Mouse (Mus musculus) right cerebral cortex, postnatal 36 days (tissue): ENCODE measurements around the gene Zfp282.
A peak's percentile ranks its signal among the peaks of the same experiment; 100 is the strongest.

ENCODE experiments used
- DNase-seq, 2 experiments: peaks; one replicate each; pipeline ENCODE4 v3.0.0; 2022; ENCODE audit warnings: low spot score in 2 of 2, mixed read lengths in 1 of 2

The Zfp282 gene

DNA sequence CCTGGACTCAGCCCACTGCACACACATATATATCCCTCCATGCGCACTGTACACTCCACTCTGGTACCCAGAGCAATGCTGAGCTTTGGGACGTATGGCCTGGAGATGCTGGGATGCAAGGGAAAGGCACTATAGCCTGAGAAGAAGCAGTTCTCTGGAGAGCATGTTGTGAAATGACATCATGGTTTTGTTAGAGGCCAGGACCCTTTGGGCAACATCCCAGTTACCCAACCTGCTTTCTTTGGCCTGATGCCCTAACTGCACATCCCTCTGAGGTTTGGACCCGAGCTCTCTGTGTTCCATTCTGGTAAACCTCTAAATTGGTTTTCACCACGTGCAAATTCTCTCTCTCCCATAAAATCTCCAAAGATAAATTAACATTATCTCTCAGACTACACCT, 26.6 kb downstream of the Zfp282 start:
- no peak for DNase-seq

GRCm38 (mm10) chr6:47904361-47904760, 27.4 kb downstream of the Zfp282 start:
- DNase-seq = no peak

- DNase-seq = no peak
Measured at GRCm38 (mm10) chr6:47904917-47905695, 28.1 kb downstream of the Zfp282 start.

- DNase-seq = no peak
Measured at GRCm38 (mm10) chr6:47906326-47906725, 29.3 kb downstream of the Zfp282 start.

DNA sequence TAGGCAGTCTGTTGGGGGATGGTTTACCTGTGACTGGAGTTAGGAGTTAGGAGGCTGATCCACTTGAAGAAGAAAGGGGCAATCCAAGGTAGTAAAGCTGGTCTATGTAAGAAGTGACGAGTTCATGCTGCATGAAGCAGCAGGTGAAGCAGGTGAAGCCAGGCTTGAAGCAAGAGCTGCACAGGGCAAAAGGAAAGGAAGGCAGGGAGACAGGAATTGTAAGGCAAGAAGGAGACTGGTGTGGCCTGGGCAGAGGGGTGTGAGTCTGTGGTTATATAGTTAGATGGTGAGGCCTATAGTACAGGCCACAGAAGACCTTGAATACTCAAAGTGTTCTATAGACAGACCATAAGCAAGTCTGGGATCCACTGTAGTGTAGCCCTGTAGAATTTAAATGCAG, 32.0 kb downstream of the Zfp282 start:
- DNase-seq = no peak

GRCm38 (mm10) chr6:47911650-47912049, 34.6 kb downstream of the Zfp282 start:
- no peak for DNase-seq

DNA sequence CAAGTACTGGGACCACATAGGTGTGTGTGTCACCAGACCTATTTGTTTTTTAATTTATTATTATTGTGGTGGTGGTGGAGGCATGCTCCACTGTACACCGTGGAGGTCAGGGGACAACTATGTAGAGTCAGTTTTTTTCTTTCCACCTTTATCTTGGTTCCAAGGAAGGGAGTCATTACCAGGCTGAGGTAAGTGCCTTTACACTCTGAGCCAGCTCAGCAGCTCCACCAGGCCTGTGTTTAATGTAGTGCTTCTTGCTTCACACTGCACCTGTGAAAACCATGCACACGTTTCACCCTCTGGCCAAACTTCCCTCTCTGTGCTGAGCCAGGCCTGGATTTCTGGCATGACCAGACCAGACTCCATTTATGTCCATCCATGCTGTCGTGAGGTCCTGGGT, 36.0 kb downstream of the Zfp282 start:
- DNase-seq = no peak

GRCm38 (mm10) chr6:47917051-47917450, 40.0 kb downstream of the Zfp282 start:
- no peak for DNase-seq

- no peak for DNase-seq
Measured at GRCm38 (mm10) chr6:47918768-47919274, 41.8 kb downstream of the Zfp282 start.

- no peak for DNase-seq
Measured at GRCm38 (mm10) chr6:47919646-47920446, 42.8 kb downstream of the Zfp282 start.

GRCm38 (mm10) chr6:47920447-47921340, 43.7 kb downstream of the Zfp282 start, which contains the start of gene Zfp212:
Gene Zfp212 (plus strand): TSS chr6:47920476.
- peak; percentile 86 to 87 for DNase-seq

- DNase-seq = no peak
Measured at GRCm38 (mm10) chr6:47942461-47942860, 65.5 kb downstream of the Zfp282 start.

DNA sequence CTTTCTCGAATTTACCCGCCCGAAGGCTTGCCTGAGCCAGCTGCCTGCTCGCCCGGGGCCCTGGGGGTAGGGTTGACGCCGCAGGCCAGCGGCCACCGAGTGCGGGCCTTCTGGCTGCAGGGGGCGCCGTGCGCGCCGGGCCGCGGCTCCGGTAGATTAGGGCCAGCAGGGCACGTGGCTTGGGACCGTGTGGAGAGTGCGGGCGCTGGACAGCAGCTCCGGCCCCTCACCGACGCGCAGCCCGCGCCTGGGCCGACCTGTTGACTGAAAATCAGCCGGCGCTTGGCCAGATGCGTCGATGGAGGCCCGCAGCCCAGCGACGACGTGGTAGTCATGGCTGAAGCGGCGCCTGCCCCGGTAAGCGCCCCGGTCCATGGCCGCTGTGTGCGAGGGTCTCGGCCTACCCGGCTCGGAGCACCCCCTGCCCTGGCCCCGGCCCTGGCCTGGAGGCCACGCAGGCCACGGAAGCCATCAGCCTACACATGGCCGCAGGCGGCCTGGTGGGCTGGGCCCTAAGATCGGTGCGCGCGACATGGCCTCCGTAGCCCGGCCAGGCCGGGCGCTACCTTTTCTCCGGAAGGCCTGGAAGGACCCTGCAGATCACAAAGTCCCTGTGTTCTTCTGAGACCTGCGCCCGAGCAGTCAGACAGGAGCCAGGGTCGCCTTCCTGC, 66.2 kb downstream of the Zfp282 start:
- DNase-seq = no peak

DNA sequence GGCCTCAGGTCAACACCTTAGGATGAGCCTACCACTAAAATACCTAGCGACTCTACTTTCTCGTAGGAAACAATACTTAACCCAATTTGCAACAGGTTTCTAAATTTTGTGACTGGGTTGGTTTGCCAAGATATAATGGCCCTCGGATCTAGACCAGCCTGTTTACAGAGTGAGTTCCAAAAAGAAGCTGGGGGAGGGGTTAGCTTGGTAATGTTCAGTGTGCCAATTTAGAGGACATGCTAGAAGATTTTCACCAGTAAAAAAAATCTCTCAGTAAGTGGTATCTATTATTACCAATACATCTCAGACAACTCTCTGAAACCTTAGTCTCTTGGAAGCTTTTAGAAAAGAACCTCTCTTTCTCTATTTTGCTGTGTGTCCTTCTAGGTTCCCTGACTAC, 66.7 kb downstream of the Zfp282 start:
- DNase-seq = no peak

DNA sequence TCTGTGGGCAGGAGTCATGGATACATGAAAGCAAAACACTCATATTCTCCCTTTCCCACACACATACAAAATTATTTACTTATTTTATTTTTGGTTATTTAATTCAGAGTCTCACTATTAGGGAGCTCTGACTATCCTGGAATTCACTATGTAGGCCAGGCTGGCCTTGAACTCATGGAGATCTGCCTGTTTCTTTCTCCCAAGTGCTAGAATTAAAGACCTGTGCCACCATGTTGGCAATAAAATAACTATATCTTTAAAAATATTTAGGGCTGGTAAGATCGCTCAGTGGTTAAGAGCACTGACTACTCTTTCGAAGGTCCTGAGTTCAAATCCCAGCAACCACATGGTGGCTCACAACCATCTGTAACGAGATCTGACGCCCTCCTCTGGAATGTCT, 70.4 kb downstream of the Zfp282 start:
- no peak for DNase-seq

DNA sequence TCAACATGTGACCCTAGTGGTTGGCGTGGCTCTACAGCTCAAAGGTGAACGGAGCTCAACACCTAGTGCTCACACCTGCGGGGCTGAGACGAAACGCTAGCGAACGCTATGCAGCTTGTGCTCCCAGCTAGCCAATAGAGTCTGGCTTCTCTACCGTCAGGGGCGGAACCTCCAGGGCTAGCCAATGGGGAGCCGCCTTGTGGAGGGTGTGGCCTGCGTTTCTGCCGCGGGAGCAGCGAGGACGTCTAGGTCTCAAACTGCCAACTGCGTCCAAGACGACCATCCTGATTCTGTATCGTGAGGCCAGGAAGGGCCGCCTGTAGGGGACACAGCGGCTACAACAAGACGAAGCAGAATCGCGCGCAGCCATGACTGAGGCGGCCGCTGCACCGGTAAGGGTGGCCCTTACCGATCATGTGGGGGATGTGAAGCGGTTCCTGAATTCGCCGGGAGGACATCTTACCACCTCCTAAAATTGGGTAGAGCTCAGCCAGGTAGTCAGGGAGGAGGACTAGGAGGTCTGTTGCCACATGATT, 76.3 kb downstream of the Zfp282 start, which contains the start of gene Zfp956:
Zfp956 (plus strand) TSS at position 200 of the 536 bp plus-strand sequence.
- peak; percentile 93 to 94 for DNase-seq

DNA sequence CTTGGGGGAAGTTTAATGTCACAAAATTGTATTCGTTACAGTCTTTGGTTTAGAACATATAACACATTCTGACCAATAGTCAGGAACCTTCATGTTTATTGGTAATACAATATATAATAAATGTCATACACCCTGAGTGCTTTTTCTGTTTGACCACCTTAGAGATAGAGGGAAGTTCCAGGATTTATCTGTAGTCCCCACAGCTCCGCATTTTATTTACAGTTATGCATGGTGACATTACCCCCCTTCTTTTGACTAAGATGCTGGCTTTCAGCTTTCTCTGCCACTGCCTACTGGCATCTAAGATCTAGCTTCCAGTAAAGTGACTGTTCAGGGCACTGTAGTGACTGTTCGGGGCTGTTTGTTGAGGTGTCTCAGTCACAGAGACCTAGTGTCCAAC, 77.4 kb downstream of the Zfp282 start:
- no peak for DNase-seq

- DNase-seq = no peak
Measured at GRCm38 (mm10) chr6:47957816-47958215, 80.8 kb downstream of the Zfp282 start.
